Mouse (Mus musculus) olfactory bulb, adult 2 months (tissue): ENCODE data around the gene Cdt1.

Source experiments
- CTCF ChIP-seq: fragments of 200-500 bp; IDR thresholded peaks from 2 replicates; pipeline ENCODE4 v1.5.1; 2012; ENCODE audit warnings: low read depth, mild to moderate bottlenecking, low read length, moderate library complexity; ENCODE audit not compliant: insufficient read depth
- POLR2A ChIP-seq: fragments of 200-500 bp; IDR thresholded peaks from 2 replicates; pipeline ENCODE4 v1.6.1; 2012; ENCODE audit warnings: mild to moderate bottlenecking, low read depth, low read length, moderate library complexity; ENCODE audit not compliant: insufficient read depth

DNA sequence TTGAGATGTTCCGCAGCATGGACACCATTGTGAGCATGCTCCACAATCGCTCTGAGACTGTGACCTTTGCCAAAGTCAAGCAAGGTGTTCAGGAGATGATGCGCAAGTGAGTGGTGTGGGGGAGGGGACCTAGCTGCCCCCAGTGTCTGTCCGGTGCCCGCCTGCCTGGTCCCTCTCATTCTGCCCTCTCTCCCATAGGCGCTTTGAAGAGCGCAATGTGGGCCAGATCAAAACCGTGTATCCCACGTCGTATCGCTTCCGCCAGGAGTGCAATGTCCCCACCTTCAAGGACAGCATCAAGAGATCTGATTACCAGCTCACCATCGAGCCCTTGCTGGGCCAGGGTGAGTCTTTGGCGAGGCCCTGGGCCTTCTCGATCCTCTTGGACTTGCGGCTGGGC, 2.2 kb downstream of the Cdt1 start:
- no peak for TF ChIP-seq POLR2A
- TF ChIP-seq CTCF: no peak
